In genomic region chr2:152797589-152797988, GRCm38 (mm10) we compare ENCODE assay signal across 21 mouse cellular contexts. TPM values are rescaled to one million over a fixed set of nuclear protein-coding genes. Genes with fewer than 3 reads are reported as not detected.
A peak's percentile ranks its signal among the peaks of the same experiment; 100 is the strongest.
DNase-seq lines count a peak whose midpoint lies in the region; ATAC-seq and TF ChIP-seq lines count a peak whose summit lies in the region.
"Had no signal": no experiment of that assay in that cellular context is flagged by ENCODE, and none has a peak within 500 bp of the region (broad histone marks: within the 10 kb centered on the region; RNA-seq: fewer than 3 reads in every experiment).

No protein-coding gene starts in this region.

- no peak for TF ChIP-seq POLR2A in cerebellum, adult 2 months (IDR thresholded peaks at IDR 0.05; ENCODE audit: borderline replicate concordance, insufficient read depth, low read length)
- TF ChIP-seq POLR2A in bone marrow, adult 2 months (IDR thresholded peaks at IDR 0.05; ENCODE audit: borderline replicate concordance, control insufficient read depth, low read depth, low read length) = no peak

- H3K27me3 ChIP-seq in cerebellum, adult 2 months (ENCODE audit: control insufficient read depth, insufficient read depth, low read length) = no peaks in the 10 kb centered on the region
- no peaks in the 10 kb centered on the region for H3K27me3 ChIP-seq in liver, embryonic 12.5 days (replicated peaks)
- H3K27me3 ChIP-seq in liver, embryonic 11.5 days (replicated peaks; ENCODE audit: control insufficient read depth, insufficient read depth, low read length) = no peaks in the 10 kb centered on the region
- H3K27me3 ChIP-seq in liver, postnatal 0 days (ENCODE audit: insufficient read depth, low read length) = no peaks in the 10 kb centered on the region
- H3K27me3 ChIP-seq: embryonic facial prominence, embryonic 13.5 days; forebrain, embryonic 13.5 days; hindbrain, embryonic 12.5 days had no signal

- no peak overlapping the region for H3K4me2 ChIP-seq in liver, embryonic 12.5 days
- no peak overlapping the region for H3K4me2 ChIP-seq in liver, embryonic 11.5 days
- H3K4me2 ChIP-seq in liver, postnatal 0 days (ENCODE audit: low read depth, low read length) = no peak overlapping the region
- H3K4me2 ChIP-seq: embryonic facial prominence, embryonic 13.5 days; forebrain, embryonic 13.5 days; hindbrain, embryonic 12.5 days had no signal

- peaks cover 17% of the 10 kb centered on the region; the same call in 1 of the 2 replicates for H3K36me3 ChIP-seq in liver, embryonic 12.5 days
- H3K36me3 ChIP-seq in liver, embryonic 11.5 days (ENCODE audit: control insufficient read depth, insufficient read depth, low read length) = no peaks in the 10 kb centered on the region
- peaks cover 17% of the 10 kb centered on the region; the same call in 1 of the 2 replicates for H3K36me3 ChIP-seq in liver, postnatal 0 days (replicated peaks; ENCODE audit: insufficient read depth, low read length)

- H3K9ac ChIP-seq in liver, embryonic 12.5 days = no peak overlapping the region
- no peak overlapping the region for H3K9ac ChIP-seq in liver, embryonic 11.5 days (ENCODE audit: low read depth, low read length)
- no peak overlapping the region for H3K9ac ChIP-seq in liver, postnatal 0 days (replicated peaks)
- H3K9ac ChIP-seq: embryonic facial prominence, embryonic 13.5 days; forebrain, embryonic 13.5 days; forebrain, postnatal 0 days; hindbrain, embryonic 12.5 days had no signal

- H3K4me1 ChIP-seq in cerebellum, adult 2 months (ENCODE audit: control insufficient read depth, insufficient read depth, low read length) = peaks cover 44% of the 10 kb centered on the region
- peaks cover 76% of the 10 kb centered on the region for H3K4me1 ChIP-seq in liver, embryonic 12.5 days
- H3K4me1 ChIP-seq in liver, embryonic 11.5 days (replicated peaks; ENCODE audit: control insufficient read depth, insufficient read depth, low read length) = peaks cover 24% of the 10 kb centered on the region
- H3K4me1 ChIP-seq in bone marrow, adult 2 months (ENCODE audit: control insufficient read depth, insufficient read depth, low read length) = peaks cover 4% of the 10 kb centered on the region; the same call in 1 of the 2 replicates
- H3K4me1 ChIP-seq in liver, postnatal 0 days (ENCODE audit: insufficient read depth) = peaks cover 48% of the 10 kb centered on the region

- ATAC-seq in liver, embryonic 12.5 days = no peak
- ATAC-seq in liver, embryonic 11.5 days (replicated peaks; ENCODE audit: low FRiP score) = no peak
- ATAC-seq in liver, postnatal 0 days = no peak
- ATAC-seq: CD4-positive, CD25-positive, alpha-beta regulatory T cell, adult 4 months; forebrain, embryonic 13.5 days; forebrain, postnatal 0 days; hindbrain, embryonic 16.5 days; inflammation-experienced regulatory T-cells, adult 6 months had no signal

- 15% methylated on average over 1 of the region's 1 CpGs for WGBS in cerebellum, adult 2 months
- 68% methylated on average over 1 of the region's 1 CpGs for WGBS in liver, embryonic 12.5 days (ENCODE audit: insufficient replicate concordance)
- WGBS in liver, embryonic 11.5 days = 83% methylated on average over 1 of the region's 1 CpGs
- WGBS in bone marrow, adult 2 months = 100% methylated on average over 1 of the region's 1 CpGs
- 79% methylated on average over 1 of the region's 1 CpGs for WGBS in liver, postnatal 0 days (ENCODE audit: insufficient replicate concordance)

- H3K4me3 ChIP-seq in cerebellum, adult 2 months (replicated peaks; ENCODE audit: insufficient read depth, low read depth, low read length) = no peak overlapping the region
- no peak overlapping the region for H3K4me3 ChIP-seq in liver, embryonic 12.5 days
- no peak overlapping the region for H3K4me3 ChIP-seq in liver, embryonic 11.5 days (ENCODE audit: low read depth, low read length)
- H3K4me3 ChIP-seq in bone marrow, adult 2 months (replicated peaks; ENCODE audit: control insufficient read depth, low read depth, low read length) = no peak overlapping the region
- H3K4me3 ChIP-seq in liver, postnatal 0 days (ENCODE audit: low read depth, low read length) = no peak overlapping the region
- H3K4me3 ChIP-seq: embryonic facial prominence, embryonic 13.5 days; forebrain, embryonic 13.5 days; hindbrain, embryonic 12.5 days had no signal

- peak in 1 of 2 experiments; percentile 68 for DNase-seq in cerebellum, adult 2 months
- no peak for DNase-seq in cerebellum, adult 9-10 months
- DNase-seq in liver, embryonic 11.5 days (ENCODE audit: low spot score) = no peak
- DNase-seq in liver, postnatal 0 days = no peak
- DNase-seq in layer of hippocampus, adult 8-10 months (ENCODE audit: low spot score in 2 of 2) = no peak
- DNase-seq: adrenal gland, postnatal 10 days; B cell, adult 2 months; cerebellum, postnatal 14 days; forebrain, postnatal 0 days; gastrocnemius, postnatal 14 days; heart, postnatal 10 days; heart, postnatal 4 days had no signal

- no peak for TF ChIP-seq CTCF in cerebellum, adult 2 months (IDR thresholded peaks at IDR 0.05; ENCODE audit: borderline replicate concordance, insufficient read depth, low read depth, low read length)
- no peak for TF ChIP-seq CTCF in bone marrow, adult 2 months (IDR thresholded peaks at IDR 0.05; ENCODE audit: control insufficient read depth, insufficient read depth, low read length)
- no peak for TF ChIP-seq CTCF in liver, postnatal 0 days (IDR thresholded peaks at IDR 0.05; ENCODE audit: low read depth)

- no peak for TF ChIP-seq EP300 in liver, postnatal 0 days (IDR thresholded peaks at IDR 0.05; ENCODE audit: low read depth)

- H3K27ac ChIP-seq in cerebellum, adult 2 months (ENCODE audit: insufficient read depth, low read length) = peak overlapping the region; percentile 55
- 0 out of 2 replicates have a peak overlapping the region, but pooled peaks have one; percentile 26 for H3K27ac ChIP-seq in liver, embryonic 12.5 days
- H3K27ac ChIP-seq in liver, embryonic 11.5 days (ENCODE audit: low read depth, low read length) = no peak overlapping the region
- 0 out of 2 replicates have a peak overlapping the region, but pooled peaks have one; percentile 45 for H3K27ac ChIP-seq in bone marrow, adult 2 months (ENCODE audit: control insufficient read depth, insufficient read depth, low read depth, low read length, poor library complexity)
- H3K27ac ChIP-seq in liver, postnatal 0 days (ENCODE audit: low read depth) = 0 out of 2 replicates have a peak overlapping the region, but pooled peaks have one; percentile 26
- H3K27ac ChIP-seq: embryonic facial prominence, embryonic 13.5 days; forebrain, embryonic 13.5 days; hindbrain, embryonic 12.5 days had no signal

- H3K9me3 ChIP-seq in liver, embryonic 12.5 days (replicated peaks) = no peaks in the 10 kb centered on the region
- H3K9me3 ChIP-seq in liver, embryonic 11.5 days (ENCODE audit: control insufficient read depth, low read length) = no peaks in the 10 kb centered on the region
- no peaks in the 10 kb centered on the region for H3K9me3 ChIP-seq in liver, postnatal 0 days (ENCODE audit: low read length)
- H3K9me3 ChIP-seq: embryonic facial prominence, embryonic 13.5 days; forebrain, embryonic 13.5 days; G1E; hindbrain, embryonic 12.5 days had no signal

RNA-seq across cellular contexts. Expression of gene Bcl2l1, which starts 33.9 kb away (rescaled TPM):
- polyA plus RNA-seq in cerebellum, adult 2 months (2012; rRNA removed) = 141 and 142 TPM in 2 replicates
- polyA plus RNA-seq in liver, embryonic 12.5 days (2016; fragmentation: Nextera tagmentation; extraction: Ambion mirVana) = 127 and 137 TPM in 2 replicates
- 61.7 and 69.3 TPM in 2 replicates for polyA plus RNA-seq in liver, embryonic 11.5 days (2014; fragmentation: Nextera tagmentation; extraction: Ambion mirVana)
- 97.4 and 124 TPM in 2 replicates for polyA plus RNA-seq in bone marrow, adult 2 months (2011; ENCODE audit: insufficient read depth, insufficient read length, low replicate concordance, missing spikeins)
- polyA plus RNA-seq in liver, postnatal 0 days (2015; fragmentation: Nextera tagmentation; extraction: Ambion mirVana) = 84.2 and 84.4 TPM in 2 replicates
- total RNA-seq in layer of hippocampus, adult 8-10 months (2022) = 100 to 1,000 TPM; 124 to 140 (median 132) TPM

RNA-seq across cellular contexts. Expression of gene Cox4i2, which starts 43.6 kb away (rescaled TPM):
- polyA plus RNA-seq in cerebellum, adult 2 months (2012; rRNA removed) = 9.2 and 9.7 TPM in 2 replicates
- polyA plus RNA-seq in liver, embryonic 12.5 days (2016; fragmentation: Nextera tagmentation; extraction: Ambion mirVana) = 2.5 and 3.4 TPM in 2 replicates
- polyA plus RNA-seq in liver, embryonic 11.5 days (2014; fragmentation: Nextera tagmentation; extraction: Ambion mirVana) = 6.7 and 8.5 TPM in 2 replicates
- 1.4 TPM in 1 of 2 replicates, not detected in the other for polyA plus RNA-seq in bone marrow, adult 2 months (2011; ENCODE audit: insufficient read depth, insufficient read length, low replicate concordance, missing spikeins)
- polyA plus RNA-seq in liver, postnatal 0 days (2015; fragmentation: Nextera tagmentation; extraction: Ambion mirVana) = 0.56 and 1.0 TPM in 2 replicates
- 1 to 10 TPM in 3 of 4 experiments, under 1 TPM in 1; 0.92 to 2.4 (median 2.2) TPM for total RNA-seq in layer of hippocampus, adult 8-10 months (2022)
- polyA plus RNA-seq: G1E; inflammation-experienced regulatory T-cells, adult 6 months had no signal

RNA-seq across cellular contexts. Expression of gene Tpx2, which starts 50.2 kb away (rescaled TPM):
- polyA plus RNA-seq in cerebellum, adult 2 months (2012; rRNA removed) = 1.2 TPM in 2 replicates
- 88.0 and 89.9 TPM in 2 replicates for polyA plus RNA-seq in liver, embryonic 12.5 days (2016; fragmentation: Nextera tagmentation; extraction: Ambion mirVana)
- polyA plus RNA-seq in liver, embryonic 11.5 days (2014; fragmentation: Nextera tagmentation; extraction: Ambion mirVana) = 107 and 118 TPM in 2 replicates
- 57.0 and 74.1 TPM in 2 replicates for polyA plus RNA-seq in bone marrow, adult 2 months (2011; ENCODE audit: insufficient read depth, insufficient read length, low replicate concordance, missing spikeins)
- 20.7 and 25.8 TPM in 2 replicates for polyA plus RNA-seq in liver, postnatal 0 days (2015; fragmentation: Nextera tagmentation; extraction: Ambion mirVana)
- 1 to 10 TPM; 1.2 to 2.3 (median 1.7) TPM for total RNA-seq in layer of hippocampus, adult 8-10 months (2022)
